Mouse (Mus musculus) G1E (cell line): ENCODE data around the gene Unc50.

Source experiments
- CTCF ChIP-seq: IDR thresholded peaks from 2 replicates; pipeline ENCODE4 v1.5.1; 2012; ENCODE audit warnings: low read depth, low read length, inconsistent platforms, mixed read lengths
- GATA1 ChIP-seq: IDR thresholded peaks from 2 replicates; pipeline ENCODE4 v1.6.1; 2012; ENCODE audit warnings: borderline replicate concordance, low read length, inconsistent platforms, mixed read lengths
- GATA2 ChIP-seq: IDR thresholded peaks from 2 replicates; pipeline ENCODE4 v1.6.1; 2012; ENCODE audit warnings: low read depth, low read length, inconsistent platforms, borderline replicate concordance
- TAL1 ChIP-seq: conservative IDR thresholded peaks from 2 replicates; pipeline ENCODE4 v1.6.1; 2012; ENCODE audit warnings: low read depth, low read length, inconsistent platforms, mixed read lengths

- no peak for TF ChIP-seq CTCF
- TF ChIP-seq GATA1, result no peak
- TF ChIP-seq GATA2, result no peak
- TF ChIP-seq TAL1, result no peak
These were observed 43.3 kb downstream of the Unc50 start for GRCm38 (mm10) chr1:37473251-37473650.
